Mouse (Mus musculus) small intestine, adult 2 months (tissue): ENCODE results near the gene Tnfsf9.

Experiments used
- CTCF ChIP-seq: fragments of 200-500 bp; IDR thresholded peaks from 2 replicates; pipeline ENCODE4 v1.5.1; 2012; ENCODE audit warnings: low read depth, mild to moderate bottlenecking, control low read depth, inconsistent platforms, low read length, moderate library complexity, mixed read lengths; ENCODE audit not compliant: insufficient replicate concordance, insufficient read length; ENCODE audit errors: extremely low read depth
- POLR2A ChIP-seq: fragments of 200-500 bp; IDR thresholded peaks from 2 replicates; pipeline ENCODE4 v1.6.1; 2012; ENCODE audit warnings: low read depth, mild to moderate bottlenecking, control low read depth, inconsistent platforms, low read length, moderate library complexity

GRCm38 (mm10) chr17:57061069-57061468, 44.1 kb upstream of the Tnfsf9 start:
- TF ChIP-seq POLR2A (no peak), CTCF (no peak)
